Mouse (Mus musculus): ENCODE results near the gene A030014E15Rik.
"Not testable (repeated sequence)": the region's sequence is repeated elsewhere in the genome, so short reads cannot be mapped to it uniquely, and the experiment has no call there.

Gene A030014E15Rik

GRCm38 (mm10) chr1:82924650-82925049 lies at the start of gene A030014E15Rik:
TSS of gene A030014E15Rik (plus strand) at chr1:82924917.
- no peak for DNase-seq (ENCODE audit: low read depth, low spot score)

DNA sequence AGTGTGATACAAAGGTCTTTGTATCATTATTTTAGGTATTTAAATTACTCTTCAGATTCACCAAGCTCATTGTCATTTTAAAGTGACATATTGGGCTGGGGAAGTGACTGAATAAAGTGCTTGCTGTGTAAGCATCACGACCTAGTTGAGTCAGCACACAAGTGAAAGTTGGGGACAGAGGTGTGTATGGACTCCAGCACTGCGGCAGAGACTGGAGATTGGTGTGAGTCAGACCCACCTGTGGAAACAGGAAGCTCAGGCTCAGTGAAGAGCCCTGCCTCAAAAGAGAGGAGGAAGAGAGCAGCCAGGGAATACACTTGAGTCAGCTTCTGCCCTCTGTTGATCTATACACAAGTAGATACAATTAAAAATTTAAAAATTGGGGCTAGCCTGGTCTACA lies 45.5 kb upstream of the A030014E15Rik start:
- no peak for DNase-seq (ENCODE audit: low read depth, low spot score)

DNA sequence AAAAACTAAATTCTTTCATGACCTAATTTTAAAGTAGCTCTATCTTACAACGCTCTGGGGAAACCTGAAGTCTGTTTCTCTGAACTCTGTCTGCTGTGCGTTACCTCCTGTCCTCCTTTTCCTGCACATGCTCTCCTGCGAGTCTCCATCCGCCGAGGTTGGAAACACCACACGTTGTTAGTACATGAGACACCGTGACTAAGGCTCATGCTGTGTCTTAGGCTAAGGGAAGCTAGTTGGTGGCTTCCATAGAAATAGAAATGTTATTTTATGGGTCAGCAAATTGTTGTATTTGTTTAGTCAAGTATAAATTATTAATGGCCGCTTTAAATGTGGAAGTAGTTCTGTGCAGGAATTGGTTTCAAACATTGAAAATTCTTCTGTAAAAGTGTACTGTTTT lies 44.5 kb upstream of the A030014E15Rik start:
- no peak for DNase-seq (ENCODE audit: low read depth, low spot score)

DNA sequence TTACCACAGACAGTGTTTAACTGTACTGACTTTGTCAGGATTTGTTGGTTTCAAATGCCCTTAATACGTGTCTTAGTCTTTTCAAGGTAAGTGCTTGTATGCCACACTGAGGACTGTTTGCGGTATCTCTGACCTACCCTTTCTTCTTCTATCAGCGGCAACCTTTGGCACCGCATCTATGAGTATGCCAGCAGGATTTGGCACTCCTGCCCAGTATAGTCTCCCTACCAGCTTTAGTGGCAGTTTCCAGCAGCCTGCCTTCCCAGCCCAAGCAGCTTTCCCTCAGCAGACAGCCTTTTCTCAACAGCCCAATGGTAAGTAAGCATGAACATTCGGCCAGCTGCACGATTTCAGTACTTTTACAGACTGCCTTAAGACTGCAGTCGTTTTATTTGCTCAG lies 31.4 kb upstream of the A030014E15Rik start:
- no peak for DNase-seq (ENCODE audit: low read depth, low spot score)

GRCm38 (mm10) chr1:82900567-82900966 lies 24.1 kb upstream of the A030014E15Rik start:
- DNase-seq (ENCODE audit: low read depth, low spot score) = no peak

DNA sequence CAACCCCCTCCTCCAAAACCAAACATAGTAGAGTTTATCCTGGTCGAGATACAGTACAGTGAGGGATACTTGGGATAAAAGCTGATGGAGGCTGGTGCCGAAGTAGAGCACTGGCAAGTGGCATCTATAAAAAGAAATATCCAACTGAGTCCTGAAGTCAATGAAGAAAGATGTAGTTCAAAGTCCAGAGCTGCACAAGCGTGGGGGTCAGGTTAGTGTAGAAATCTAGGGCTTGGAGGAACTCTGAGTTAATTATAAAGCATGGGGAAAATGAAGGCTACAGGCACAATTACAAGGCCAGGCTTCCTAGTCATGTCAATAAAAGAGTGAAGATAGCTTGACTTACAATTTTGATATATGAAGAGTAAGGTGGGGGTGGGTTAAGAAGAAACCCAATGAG lies 23.5 kb upstream of the A030014E15Rik start:
- no peak for DNase-seq (ENCODE audit: low read depth, low spot score)

DNA sequence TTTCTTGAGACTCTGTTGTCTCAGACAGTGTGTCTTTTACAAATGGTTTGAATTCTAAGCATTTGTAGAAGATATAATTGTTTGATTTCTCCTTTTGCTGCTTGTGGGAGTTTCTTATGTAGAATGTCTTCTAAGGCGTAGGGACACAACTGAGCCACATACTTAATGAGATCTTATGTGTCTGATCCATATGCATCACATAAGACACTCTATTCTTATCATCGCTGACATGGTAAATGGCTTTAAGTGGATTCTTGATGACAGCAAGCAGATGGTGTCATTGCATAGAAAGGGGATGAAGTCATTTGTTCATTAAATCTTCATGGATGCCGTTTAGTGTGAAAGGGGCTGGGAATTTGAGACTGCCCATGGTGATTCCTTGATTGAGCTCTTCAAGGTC lies 18.8 kb upstream of the A030014E15Rik start:
- DNase-seq (ENCODE audit: low read depth, low spot score) = no peak

DNA sequence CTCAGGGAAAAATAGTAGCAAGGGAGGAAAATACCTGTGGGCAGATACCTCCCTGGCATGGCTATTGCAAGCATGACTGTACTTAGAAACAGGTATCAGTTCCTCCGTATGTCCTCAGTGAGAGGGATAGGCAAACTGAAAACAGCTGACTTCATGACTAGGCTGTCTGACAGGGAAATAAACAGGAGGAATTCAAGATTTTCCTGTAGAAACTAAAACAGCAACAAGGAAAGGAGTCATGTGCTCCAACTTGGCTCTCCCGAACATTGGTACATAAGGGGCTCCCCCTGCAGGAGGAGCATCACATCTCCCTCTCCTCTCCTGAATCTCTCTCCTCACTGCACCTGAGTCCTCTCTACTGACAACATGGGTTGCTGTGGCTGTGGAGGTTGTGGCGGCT lies 11.7 kb upstream of the A030014E15Rik start, which contains the start of gene A030005L19Rik:
A030005L19Rik (plus strand) TSS at position 301 of the 400 bp plus-strand sequence.
- DNase-seq (ENCODE audit: low read depth, low spot score) = no peak

DNA sequence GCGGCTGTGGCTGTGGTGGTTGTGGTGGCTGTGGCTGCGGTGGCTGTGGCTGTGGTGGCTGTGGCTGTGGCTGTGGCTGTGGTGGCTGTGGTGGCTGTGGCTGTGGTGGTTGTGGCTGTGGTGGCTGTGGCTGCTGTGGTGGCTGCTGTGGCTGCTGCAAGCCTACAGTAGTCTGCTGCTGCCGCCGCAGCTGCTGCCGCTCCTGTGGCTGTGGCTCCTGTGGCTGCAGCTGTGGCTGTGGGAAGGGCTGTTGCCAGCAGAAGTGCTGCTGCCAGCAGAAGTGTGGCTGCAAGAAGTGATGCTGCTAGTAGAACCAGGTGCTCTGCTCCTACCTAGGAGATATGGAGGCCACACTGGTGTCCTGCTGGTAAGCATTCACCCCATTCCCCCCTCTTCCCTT lies 11.3 kb upstream of the A030014E15Rik start:
- not testable (repeated sequence) for DNase-seq (ENCODE audit: low read depth, low spot score)

DNA sequence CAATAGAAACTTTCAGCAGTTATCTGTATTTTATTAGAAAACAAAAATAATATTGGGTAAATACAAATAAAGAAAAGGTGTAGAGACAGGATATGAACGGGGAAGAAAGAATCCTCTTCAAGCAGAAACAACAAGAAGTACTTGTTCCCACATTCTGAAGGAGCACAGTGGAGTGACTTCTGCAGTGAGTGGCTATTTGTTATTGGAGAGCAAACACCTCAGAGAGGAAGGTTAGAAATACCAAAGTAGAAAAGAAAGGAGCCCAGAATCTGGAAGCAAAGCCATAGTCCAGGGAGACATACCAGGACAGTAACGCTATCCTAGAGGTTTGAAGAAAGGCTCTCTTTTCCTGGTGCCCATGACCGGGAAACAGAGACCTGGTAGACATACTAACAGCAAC lies 5.8 kb downstream of the A030014E15Rik start:
- DNase-seq (ENCODE audit: low read depth, low spot score) = not testable (repeated sequence)

GRCm38 (mm10) chr1:82931326-82931725 lies 6.6 kb downstream of the A030014E15Rik start, which contains the start of gene Gm6217:
TSS of gene Gm6217 (minus strand) at chr1:82931399.
- not testable (repeated sequence) for DNase-seq (ENCODE audit: low read depth, low spot score)

DNA sequence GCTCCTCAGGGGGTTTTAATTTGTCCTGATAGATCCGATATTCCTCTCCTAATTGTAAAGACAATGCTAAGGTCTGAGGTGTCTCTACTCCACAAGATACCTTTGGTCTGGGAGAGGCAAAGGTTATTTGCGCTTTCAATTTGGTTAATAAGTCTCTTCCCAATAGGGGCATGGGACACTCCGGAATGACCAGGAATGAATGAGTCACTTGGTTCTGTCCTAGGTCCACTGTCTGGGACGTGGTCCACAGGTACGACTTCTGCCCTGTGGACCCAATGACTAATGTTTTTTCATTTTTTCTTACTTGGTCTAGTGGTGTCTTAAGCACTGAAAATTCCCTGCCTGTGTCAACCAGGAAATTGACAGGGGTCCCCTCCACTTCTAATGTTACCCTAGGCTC lies 13.9 kb downstream of the A030014E15Rik start:
- no peak for DNase-seq (ENCODE audit: low read depth, low spot score)

DNA sequence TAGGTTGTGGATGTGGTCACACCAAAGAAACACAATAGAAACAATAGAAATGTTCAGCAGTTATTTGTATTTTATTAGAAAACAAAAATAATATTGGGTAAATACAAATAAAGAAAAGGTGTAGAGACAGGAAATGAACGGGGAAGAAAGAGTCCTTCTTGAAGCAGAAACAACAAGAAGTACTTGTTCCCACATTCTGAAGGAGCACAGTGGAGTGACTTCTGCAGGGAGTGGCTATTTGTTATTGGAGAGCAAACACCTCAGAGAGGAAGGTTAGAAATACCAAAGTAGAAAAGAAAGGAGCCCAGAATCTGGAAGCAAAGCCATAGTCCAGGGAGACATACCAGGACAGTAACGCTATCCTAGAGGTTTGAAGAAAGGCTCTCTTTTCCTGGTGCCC lies 17.8 kb downstream of the A030014E15Rik start:
- not testable (repeated sequence) for DNase-seq (ENCODE audit: low read depth, low spot score)

DNA sequence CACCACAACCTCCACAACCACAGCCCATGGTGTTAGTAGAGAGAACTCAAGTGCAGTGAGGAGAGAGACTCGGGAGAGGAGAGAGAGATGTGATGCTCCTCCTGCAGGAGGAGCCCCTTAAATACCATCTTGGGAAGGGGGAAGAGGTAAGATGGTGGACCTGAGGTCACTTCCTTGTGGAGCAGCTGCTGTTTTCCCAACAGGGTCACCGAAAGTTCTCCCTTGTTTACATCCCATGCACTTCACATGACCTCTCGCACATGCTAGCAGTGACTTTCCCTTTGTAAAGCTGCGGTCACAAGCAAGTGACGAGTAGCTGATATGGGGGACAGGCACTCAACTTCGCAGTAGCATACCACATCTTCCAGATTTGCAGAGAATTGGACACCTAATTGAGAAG lies 18.6 kb downstream of the A030014E15Rik start, which contains the start of gene A030003K21Rik:
A030003K21Rik (minus strand) TSS at position 94 of the 400 bp plus-strand sequence.
- DNase-seq (ENCODE audit: low read depth, low spot score) = not testable (repeated sequence)

DNA sequence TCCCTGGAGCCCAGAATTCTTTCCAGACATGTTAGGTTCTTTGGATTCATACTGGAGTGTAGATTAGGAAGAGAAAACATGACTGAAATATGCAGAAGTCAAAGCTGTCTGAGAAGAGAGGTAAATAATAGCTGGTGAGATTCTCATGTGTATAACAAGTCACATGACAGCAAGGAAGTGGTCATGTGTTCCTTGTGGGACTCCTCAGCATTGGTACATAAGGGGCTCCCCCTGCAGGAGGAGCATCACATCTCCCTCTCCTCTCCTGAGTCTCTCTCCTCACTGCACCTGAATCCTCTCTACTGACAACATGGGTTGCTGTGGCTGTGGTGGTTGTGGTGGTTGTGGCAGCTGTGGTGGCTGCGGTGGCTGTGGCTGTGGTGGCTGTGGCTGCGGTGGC lies 21.3 kb downstream of the A030014E15Rik start:
- DNase-seq (ENCODE audit: low read depth, low spot score) = not testable (repeated sequence)

- DNase-seq (ENCODE audit: low read depth, low spot score) = no peak
Measured at GRCm38 (mm10) chr1:82948601-82949000, 23.9 kb downstream of the A030014E15Rik start.

- not testable (repeated sequence) for DNase-seq (ENCODE audit: low read depth, low spot score)
Measured at GRCm38 (mm10) chr1:82955913-82956312, 31.2 kb downstream of the A030014E15Rik start, which contains the start of gene Gm7544. TSS of gene Gm7544 (minus strand) at chr1:82956013.

DNA sequence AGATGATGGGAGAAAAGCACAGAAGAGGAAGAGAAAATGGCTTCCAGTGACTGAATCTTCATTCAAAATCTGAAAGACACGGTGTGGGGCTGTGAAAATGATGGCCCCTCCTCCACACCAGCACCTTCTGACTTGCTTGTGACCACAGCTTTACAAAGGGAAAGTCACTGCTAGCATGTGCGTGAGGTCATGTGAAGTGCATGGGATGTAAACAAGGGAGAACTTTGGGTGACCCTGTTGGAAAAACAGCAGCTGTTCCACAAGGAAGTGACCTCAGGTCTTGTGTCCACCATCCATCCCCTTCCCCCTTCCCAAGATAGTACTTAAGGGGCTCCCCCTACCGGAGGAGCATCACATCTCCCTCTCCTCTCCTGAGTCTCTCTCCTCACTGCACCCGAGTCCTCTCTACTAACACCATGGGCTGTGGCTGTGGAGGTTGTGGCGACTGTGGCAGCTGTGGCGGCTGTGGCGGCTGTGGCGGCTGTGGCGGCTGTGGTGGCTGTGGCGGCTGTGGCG lies 35.2 kb downstream of the A030014E15Rik start, which contains the start of gene Gm47955:
Gm47955 (plus strand) TSS at position 417 of the 516 bp plus-strand sequence.
- no peak for DNase-seq (ENCODE audit: low read depth, low spot score)

- no peak for DNase-seq (ENCODE audit: low read depth, low spot score)
Measured at GRCm38 (mm10) chr1:82966413-82966812, 41.7 kb downstream of the A030014E15Rik start.

GRCm38 (mm10) chr1:82972046-82972445 lies 47.3 kb downstream of the A030014E15Rik start:
- no peak for DNase-seq (ENCODE audit: low read depth, low spot score)

GRCm38 (mm10) chr1:82973244-82973643 lies 48.5 kb downstream of the A030014E15Rik start:
- no peak for DNase-seq (ENCODE audit: low read depth, low spot score)

DNA sequence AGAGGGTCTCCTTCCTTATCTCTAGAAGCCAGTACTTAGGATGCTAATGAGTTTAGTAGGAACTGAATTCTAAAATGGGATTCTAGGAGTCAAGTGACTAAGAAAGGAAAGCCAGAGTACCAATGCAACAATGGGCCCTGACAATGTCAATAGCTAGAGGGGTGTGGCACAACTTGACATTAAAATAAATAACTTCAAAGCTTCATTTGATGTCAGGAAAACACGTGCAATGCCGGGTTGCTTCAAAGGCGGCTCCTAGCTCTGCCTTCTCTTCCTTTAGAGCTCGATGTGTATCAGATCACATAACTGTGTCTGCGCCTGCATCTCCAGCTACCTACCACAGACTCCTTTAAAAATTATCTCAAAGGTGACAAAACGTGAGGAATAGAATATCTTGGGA lies 49.2 kb downstream of the A030014E15Rik start:
- DNase-seq (ENCODE audit: low read depth, low spot score) = no peak

DNA sequence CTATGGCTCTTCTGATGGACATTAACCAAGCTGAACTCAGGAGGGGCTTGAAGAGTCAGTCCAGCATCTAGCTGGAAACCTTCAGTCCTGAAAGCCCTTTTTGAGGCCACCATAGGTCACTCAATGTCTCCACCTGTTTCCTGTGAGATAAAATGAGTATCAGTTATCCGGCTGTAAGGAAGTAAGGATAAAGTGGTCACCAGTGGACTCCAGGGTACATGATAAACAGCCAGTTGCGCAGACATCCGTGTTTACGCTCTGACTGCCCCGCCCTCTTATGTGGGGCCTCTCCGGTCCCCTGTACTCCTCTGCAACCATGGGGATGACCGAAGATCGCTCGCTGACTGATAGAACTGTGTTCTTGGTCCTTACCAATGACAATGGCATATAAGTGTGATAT lies 49.6 kb downstream of the A030014E15Rik start:
- no peak for DNase-seq (ENCODE audit: low read depth, low spot score)

Measured in brain, embryonic 18.5 days (tissue).